In genomic region chr17:71994144-71994543, GRCm38 (mm10) we compare ENCODE assay signal across 18 mouse cellular contexts.
DNase-seq lines count a peak whose midpoint lies in the region; ATAC-seq and TF ChIP-seq lines count a peak whose summit lies in the region.
"Had no signal": no experiment of that assay in that cellular context is flagged by ENCODE, and none has a peak within 500 bp of the region (broad histone marks: within the 10 kb centered on the region; RNA-seq: fewer than 3 reads in every experiment).

No protein-coding gene starts in this region.

- no peak overlapping the region for H3K27ac ChIP-seq in lung, embryonic 16.5 days (ENCODE audit: low read length)
- no peak overlapping the region for H3K27ac ChIP-seq in liver, embryonic 11.5 days (ENCODE audit: low read depth, low read length)
- H3K27ac ChIP-seq: forebrain, embryonic 15.5 days; hindbrain, embryonic 12.5 days; macrophage; midbrain, embryonic 13.5 days had no signal

- H3ac ChIP-seq in myocyte (ENCODE audit: control insufficient read depth, insufficient read length), result no peak overlapping the region

- intact Hi-C loops in heart, postnatal 10 days (cut with DNase I), result no loop called here

- no peaks in the 10 kb centered on the region for H3K4me1 ChIP-seq in lung, embryonic 16.5 days (replicated peaks; ENCODE audit: control insufficient read depth, insufficient read depth, low read length)
- H3K4me1 ChIP-seq in lung, adult 2 months (ENCODE audit: control insufficient read depth, insufficient read depth, low read length), result no peaks in the 10 kb centered on the region
- no peaks in the 10 kb centered on the region for H3K4me1 ChIP-seq in liver, embryonic 11.5 days (replicated peaks; ENCODE audit: control insufficient read depth, insufficient read depth, low read length)
- H3K4me1 ChIP-seq: forebrain, embryonic 15.5 days had no signal

- TF ChIP-seq CTCF in lung, adult 2 months (IDR thresholded peaks at IDR 0.05; ENCODE audit: insufficient read depth, low read length), result no peak

- no peaks in the 10 kb centered on the region for H3K9me3 ChIP-seq in lung, embryonic 16.5 days (ENCODE audit: control insufficient read depth, low read length)
- no peaks in the 10 kb centered on the region for H3K9me3 ChIP-seq in liver, embryonic 11.5 days (ENCODE audit: control insufficient read depth, low read length)
- H3K9me3 ChIP-seq: forebrain, embryonic 15.5 days; hindbrain, embryonic 12.5 days; midbrain, embryonic 13.5 days had no signal

- no peaks in the 10 kb centered on the region for H3K27me3 ChIP-seq in lung, embryonic 16.5 days (ENCODE audit: control insufficient read depth, insufficient read depth, low read depth, low read length)
- no peaks in the 10 kb centered on the region for H3K27me3 ChIP-seq in myocyte (ENCODE audit: control insufficient read depth, insufficient read depth, insufficient read length)
- H3K27me3 ChIP-seq in liver, embryonic 11.5 days (replicated peaks; ENCODE audit: control insufficient read depth, insufficient read depth, low read length), result no peaks in the 10 kb centered on the region
- H3K27me3 ChIP-seq: forebrain, embryonic 15.5 days; hindbrain, embryonic 12.5 days had no signal

- no peak for ATAC-seq in cerebellum, adult (ENCODE audit: insufficient number of reproducible peaks, low FRiP score, low TSS enrichment)
- 0 out of 2 replicates have a peak, but pooled peaks have one; percentile 43 for ATAC-seq in lung, embryonic 16.5 days (ENCODE audit: low read depth)
- no peak for ATAC-seq in liver, embryonic 11.5 days (replicated peaks; ENCODE audit: low FRiP score)
- ATAC-seq: forebrain, embryonic 15.5 days; intestine, postnatal 0 days; midbrain, embryonic 13.5 days had no signal

- no peak overlapping the region for H3K4me2 ChIP-seq in lung, embryonic 16.5 days (ENCODE audit: low read depth, low read length)
- no peak overlapping the region for H3K4me2 ChIP-seq in myocyte (ENCODE audit: low read depth)
- H3K4me2 ChIP-seq in liver, embryonic 11.5 days, result no peak overlapping the region
- H3K4me2 ChIP-seq: forebrain, embryonic 15.5 days; hindbrain, embryonic 12.5 days; midbrain, embryonic 13.5 days had no signal

- DNase-seq in cerebellum, postnatal 10 days, result peak; percentile 61 to 78
- no peak for DNase-seq in lung, adult 2 months
- DNase-seq in heart, postnatal 10 days, result peak; percentile 64 to 69
- DNase-seq in right cerebral cortex, adult 18-20 months, result no peak
- DNase-seq in liver, embryonic 11.5 days (ENCODE audit: low spot score), result no peak
- DNase-seq: adrenal gland, adult 2 months; cerebellum, adult 18-20 months; embryo, embryonic 11 days; kidney, postnatal 10 days; right cerebral cortex, postnatal 25 days had no signal

- no peak overlapping the region for H3K4me3 ChIP-seq in lung, embryonic 16.5 days (ENCODE audit: low read length)
- no peak overlapping the region for H3K4me3 ChIP-seq in lung, adult 2 months (replicated peaks; ENCODE audit: extremely low read depth, low read depth, low read length)
- H3K4me3 ChIP-seq in myocyte, result no peak overlapping the region
- no peak overlapping the region for H3K4me3 ChIP-seq in liver, embryonic 11.5 days (ENCODE audit: low read depth, low read length)
- H3K4me3 ChIP-seq: forebrain, embryonic 15.5 days; hindbrain, embryonic 12.5 days; midbrain, embryonic 13.5 days had no signal

- H3K9ac ChIP-seq in lung, embryonic 16.5 days (ENCODE audit: low read length), result no peak overlapping the region
- H3K9ac ChIP-seq in liver, embryonic 11.5 days (ENCODE audit: low read depth, low read length), result no peak overlapping the region
- H3K9ac ChIP-seq: forebrain, embryonic 15.5 days; hindbrain, embryonic 12.5 days; midbrain, embryonic 13.5 days had no signal

- H3K79me2 ChIP-seq in myocyte (ENCODE audit: control insufficient read depth, insufficient read depth), result no peaks in the 10 kb centered on the region

- H3K36me3 ChIP-seq in lung, embryonic 16.5 days (ENCODE audit: control insufficient read depth, insufficient read depth, low read length), result no peaks in the 10 kb centered on the region
- no peaks in the 10 kb centered on the region for H3K36me3 ChIP-seq in myocyte (ENCODE audit: control insufficient read depth, insufficient read depth)
- H3K36me3 ChIP-seq in liver, embryonic 11.5 days (ENCODE audit: control insufficient read depth, insufficient read depth, low read length), result no peaks in the 10 kb centered on the region
- H3K36me3 ChIP-seq: forebrain, embryonic 15.5 days; hindbrain, embryonic 12.5 days; midbrain, embryonic 13.5 days had no signal

- 77% methylated on average over 1 of the region's 1 CpGs for WGBS in lung, embryonic 16.5 days
- 66% methylated on average over 1 of the region's 1 CpGs for WGBS in lung, adult 2 months
- 81% methylated on average over 1 of the region's 1 CpGs for WGBS in liver, embryonic 11.5 days

- no peak for TF ChIP-seq POLR2A in lung, adult 2 months (IDR thresholded peaks at IDR 0.05; ENCODE audit: borderline replicate concordance, extremely low read depth, low read depth, low read length)
- no peak for TF ChIP-seq POLR2A in myocyte (IDR thresholded peaks at IDR 0.05; ENCODE audit: insufficient read length, low read depth)

TF ChIP-seq in myocyte, 11 proteins besides CTCF, POLR2A, EP300 and RAD21:
- TF ChIP-seq SRF (IDR thresholded peaks at IDR 0.05; ENCODE audit: control insufficient read depth, insufficient read length, low read depth) (no peak), MYOG (IDR thresholded peaks at IDR 0.05; ENCODE audit: control insufficient read depth in 1 of 3, insufficient read depth in 1 of 3, insufficient read length in 2 of 3, low read depth in 2 of 3) (peak; percentile 61 to 91 (median 80)), USF1 (IDR thresholded peaks at IDR 0.05; ENCODE audit: low read depth) (no peak), TCF12 (IDR thresholded peaks at IDR 0.05; ENCODE audit: insufficient read depth, poor library complexity, severe bottlenecking) (peak; percentile 84), MAX (IDR thresholded peaks at IDR 0.05; ENCODE audit: low read depth) (no peak), CEBPB (IDR thresholded peaks at IDR 0.05; ENCODE audit: insufficient read depth, poor library complexity, severe bottlenecking) (peak; percentile 93; the same call in 1 of the 2 replicates), TCF3 (IDR thresholded peaks at IDR 0.05; ENCODE audit: insufficient read length, low read depth) (peak; percentile 49), MYOD1 (IDR thresholded peaks at IDR 0.05; ENCODE audit: control insufficient read depth in 1 of 3, insufficient read length in 2 of 3, low read depth in 2 of 3) (peak; percentile 8 to 85 (median 71)), POLR2AphosphoS2 (IDR thresholded peaks at IDR 0.05; ENCODE audit: insufficient read length, low read depth) (no peak)

Comparison
In these comparisons a context has a peak if more than half of its experiments do, and no peak if none do; other contexts are left out.
1. DNase-seq: peak in cerebellum, postnatal 10 days (2 of 2) and heart, postnatal 10 days (2 of 2); none in lung, adult 2 months (single experiment), right cerebral cortex, adult 18-20 months (single experiment) and liver, embryonic 11.5 days (single experiment).